Mouse (Mus musculus) erythroblast, embryonic 14.5 days (primary cell): ENCODE measurements around the gene Asprv1.

Source experiments
- GATA1 ChIP-seq: IDR thresholded peaks from 2 replicates; pipeline ENCODE4 v1.6.1; 2012; ENCODE audit warnings: low read length, inconsistent platforms, mixed read lengths
- TAL1 ChIP-seq: IDR thresholded peaks from 3 replicates; pipeline ENCODE4 v1.6.1; 2012; ENCODE audit warnings: low read length, inconsistent platforms, mixed read lengths

- TF ChIP-seq GATA1 (no peak), TAL1 (no peak)
These were observed 49.6 kb upstream of the Asprv1 start for GRCm38 (mm10) chr6:86578396-86578795.
